Mouse (Mus musculus): Measurements from ENCODE around the gene Snrpf. TPM values are rescaled to one million over a fixed set of nuclear protein-coding genes. Genes with fewer than 3 reads are reported as not detected.

Gene Snrpf
- total and polyA plus RNA-seq, 3 experiments: 144 to 186 (median 184) TPM

Other genes with a start within 250 kb of the Snrpf start
- 118 and 120 TPM in 2 replicates for gene Lta4h, start 136.3 kb downstream of the Snrpf start, total RNA-seq (2012; rRNA removed)
- gene Lta4h, start 136.3 kb downstream of the Snrpf start, total RNA-seq (2014; rRNA removed): 155 and 160 TPM in 2 replicates
- 99.6 and 104 TPM in 2 replicates for gene Lta4h, start 136.3 kb downstream of the Snrpf start, polyA plus RNA-seq (2012; ENCODE audit: insufficient read length, low read depth)
- gene Hal, start 100.9 kb downstream of the Snrpf start, total RNA-seq (2012; rRNA removed): 0.76 TPM in 2 replicates
- gene Hal, start 100.9 kb downstream of the Snrpf start, total RNA-seq (2014; rRNA removed): 0.26 TPM in 1 of 2 replicates, not detected in the other
- 0.29 TPM in 1 of 2 replicates, not detected in the other for gene Hal, start 100.9 kb downstream of the Snrpf start, polyA plus RNA-seq (2012; ENCODE audit: insufficient read length, low read depth)
- gene Amdhd1, start 49.7 kb downstream of the Snrpf start, total RNA-seq (2012; rRNA removed): 4.6 and 8.4 TPM in 2 replicates
- gene Amdhd1, start 49.7 kb downstream of the Snrpf start, total RNA-seq (2014; rRNA removed): 2.4 and 3.3 TPM in 2 replicates
- 2.3 and 2.4 TPM in 2 replicates for gene Amdhd1, start 49.7 kb downstream of the Snrpf start, polyA plus RNA-seq (2012; ENCODE audit: insufficient read length, low read depth)
- 6.6 and 9.2 TPM in 2 replicates for gene Ccdc38, start 49.1 kb downstream of the Snrpf start, total RNA-seq (2012; rRNA removed)
- 47.3 and 55.8 TPM in 2 replicates for gene Ccdc38, start 49.1 kb downstream of the Snrpf start, total RNA-seq (2014; rRNA removed)
- gene Ccdc38, start 49.1 kb downstream of the Snrpf start, polyA plus RNA-seq (2012; ENCODE audit: insufficient read length, low read depth): 17.9 and 22.2 TPM in 2 replicates
- not detected in 2 replicates for gene Ntn4, start 51.0 kb upstream of the Snrpf start, total RNA-seq (2012; rRNA removed)
- not detected in 2 replicates for gene Ntn4, start 51.0 kb upstream of the Snrpf start, total RNA-seq (2014; rRNA removed)
- gene Ntn4, start 51.0 kb upstream of the Snrpf start, polyA plus RNA-seq (2012; ENCODE audit: insufficient read length, low read depth): not detected in 2 replicates
- gene Usp44, start 241.8 kb upstream of the Snrpf start, total RNA-seq (2012; rRNA removed): 17.8 and 28.2 TPM in 2 replicates
- gene Usp44, start 241.8 kb upstream of the Snrpf start, total RNA-seq (2014; rRNA removed): 4.6 and 4.9 TPM in 2 replicates
- gene Usp44, start 241.8 kb upstream of the Snrpf start, polyA plus RNA-seq (2012; ENCODE audit: insufficient read length, low read depth): 2.7 and 2.9 TPM in 2 replicates